ENCODE assay signal across 1 mouse cellular context in genomic region chr9:71162131-71162857, GRCm38 (mm10).
A peak's percentile ranks its signal among the peaks of the same experiment; 100 is the strongest.
TF ChIP-seq lines count a peak whose summit lies in the region.

No protein-coding gene starts in this region.

TF ChIP-seq in MEL, 35 proteins besides CTCF, POLR2A, EP300 and RAD21 (continued from another document):
- peak; percentile 42; the same call in 1 of the 2 replicates for TF ChIP-seq RCOR1 (IDR thresholded peaks at IDR 0.05; ENCODE audit: low read depth, low read length)
- no peak for TF ChIP-seq UBTF (IDR thresholded peaks at IDR 0.05; ENCODE audit: borderline replicate concordance, insufficient read depth, low read depth, low read length)
- TF ChIP-seq MAFK (IDR thresholded peaks at IDR 0.05; ENCODE audit: borderline replicate concordance, low read depth, low read length), result no peak
- no peak for TF ChIP-seq MAZ (IDR thresholded peaks at IDR 0.05; ENCODE audit: low read depth, low read length)
- TF ChIP-seq TBP (IDR thresholded peaks at IDR 0.05; ENCODE audit: low read depth, low read length), result peak; percentile 46
- TF ChIP-seq KAT2A (conservative IDR thresholded peaks at IDR 0.05; ENCODE audit: low read depth, low read length), result peak; percentile 36; the same call in 1 of the 2 replicates
- no peak for TF ChIP-seq NRF1 (IDR thresholded peaks at IDR 0.05; ENCODE audit: insufficient read depth, low read depth, low read length, poor library complexity, severe bottlenecking)
- 0 out of 2 replicates have a peak, but pooled peaks have one; percentile 7 for TF ChIP-seq TCF12 (IDR thresholded peaks at IDR 0.05; ENCODE audit: low read depth, low read length)
